Mouse (Mus musculus) neural tube, embryonic 14.5 days (tissue): Measurements from ENCODE around the gene Emx1. TPM values are rescaled to one million over a fixed set of nuclear protein-coding genes. Genes with fewer than 3 reads are reported as not detected.
"Not testable (repeated sequence)": the region's sequence is repeated elsewhere in the genome, so short reads cannot be mapped to it uniquely, and the experiment has no call there.

Source experiments
- ATAC-seq: fragments of 200-750 bp; cut with Nextera tagmentation; 2 replicates; pipeline ENCODE4 v1.8.0; 2017; ENCODE audit warnings: low read depth, mild to moderate bottlenecking, moderate TSS enrichment, moderate library complexity
- H3K27ac ChIP-seq: fragments of 300-500 bp; sonication (generic); 2 replicates; pipeline ENCODE4 v1.5.1; 2014; ENCODE audit warnings: low read depth, mild to moderate bottlenecking, control low read depth, low read length, moderate library complexity, mixed read lengths
- H3K27me3 ChIP-seq: fragments of 300-500 bp; sonication (generic); 2 replicates; pipeline ENCODE4 v1.6.1; 2014; ENCODE audit warnings: low read length; ENCODE audit not compliant: control insufficient read depth, insufficient read depth
- H3K36me3 ChIP-seq: fragments of 300-500 bp; sonication (generic); 2 replicates; pipeline ENCODE4 v1.6.1; 2014; ENCODE audit warnings: low read length, mixed read lengths; ENCODE audit not compliant: control insufficient read depth, insufficient read depth
- H3K4me1 ChIP-seq: fragments of 300-500 bp; sonication (generic); 2 replicates; pipeline ENCODE4 v1.6.1; 2014; ENCODE audit warnings: low read length; ENCODE audit not compliant: control insufficient read depth, insufficient read depth
- H3K4me2 ChIP-seq: fragments of 300-500 bp; sonication (generic); 2 replicates; pipeline ENCODE4 v1.6.1; 2014; ENCODE audit warnings: mild to moderate bottlenecking, low read depth, low read length, control low read depth
- H3K4me3 ChIP-seq: fragments of 300-500 bp; sonication (generic); 2 replicates; pipeline ENCODE4 v1.5.1; 2014; ENCODE audit warnings: low read depth, low read length, control low read depth, mixed read lengths
- H3K9ac ChIP-seq: fragments of 300-500 bp; sonication (generic); replicated peaks from 2 replicates; pipeline ENCODE4 v1.6.1; 2014; ENCODE audit warnings: low read depth, mild to moderate bottlenecking, control low read depth, low read length, mixed read lengths
- H3K9me3 ChIP-seq: fragments of 300-500 bp; sonication (generic); 2 replicates; pipeline ENCODE4 v1.6.1; 2016; ENCODE audit warnings: low read length; ENCODE audit not compliant: control insufficient read depth
- WGBS: fragments of 180-500 bp; shearing (Covaris S2); extraction: QIAGEN DNeasy Blood & Tissue Kit; methylation state at CpG from one replicate; pipeline ENCODE4 v1.1.7; 2014; 5-methylcytosine and 5-hydroxymethylcytosine counted together
- polyA plus RNA-seq: library from polyadenylated mRNA; unstranded; fragments of >200 nt; fragmentation: Nextera tagmentation; extraction: Ambion mirVana; gene quantifications from 2 replicates; pipeline ENCODE4 v1.2.1, GENCODE M21; 2014

Gene Emx1
- polyA plus RNA-seq, 1 experiment from 2014 or later, result not detected

DNA sequence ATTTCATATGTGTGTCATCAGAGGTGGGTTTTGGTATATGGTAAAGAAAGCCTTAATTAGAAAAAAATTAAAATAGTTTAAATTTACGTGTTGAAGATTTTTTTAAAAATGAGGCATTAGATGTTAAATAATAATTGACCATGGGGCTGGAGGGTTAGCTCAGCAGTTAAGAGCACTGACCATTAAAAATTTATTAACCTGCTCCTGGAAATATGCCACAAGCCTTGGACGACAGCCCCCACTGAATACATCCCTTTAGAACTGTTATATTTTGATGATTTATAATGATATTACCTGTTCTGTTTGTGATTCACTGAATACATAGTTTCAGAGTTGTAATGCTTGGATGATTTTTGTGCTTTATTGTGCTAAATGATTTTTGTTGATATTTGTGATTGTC lies 30.7 kb upstream of the Emx1 start:
- not testable (repeated sequence) for H3K4me3 ChIP-seq, H3K9ac ChIP-seq, H3K27me3 ChIP-seq, H3K27ac ChIP-seq, H3K4me2 ChIP-seq, H3K36me3 ChIP-seq, ATAC-seq, H3K4me1 ChIP-seq, H3K9me3 ChIP-seq
- WGBS, result 73% methylated on average over 2 of the region's 2 CpGs

DNA sequence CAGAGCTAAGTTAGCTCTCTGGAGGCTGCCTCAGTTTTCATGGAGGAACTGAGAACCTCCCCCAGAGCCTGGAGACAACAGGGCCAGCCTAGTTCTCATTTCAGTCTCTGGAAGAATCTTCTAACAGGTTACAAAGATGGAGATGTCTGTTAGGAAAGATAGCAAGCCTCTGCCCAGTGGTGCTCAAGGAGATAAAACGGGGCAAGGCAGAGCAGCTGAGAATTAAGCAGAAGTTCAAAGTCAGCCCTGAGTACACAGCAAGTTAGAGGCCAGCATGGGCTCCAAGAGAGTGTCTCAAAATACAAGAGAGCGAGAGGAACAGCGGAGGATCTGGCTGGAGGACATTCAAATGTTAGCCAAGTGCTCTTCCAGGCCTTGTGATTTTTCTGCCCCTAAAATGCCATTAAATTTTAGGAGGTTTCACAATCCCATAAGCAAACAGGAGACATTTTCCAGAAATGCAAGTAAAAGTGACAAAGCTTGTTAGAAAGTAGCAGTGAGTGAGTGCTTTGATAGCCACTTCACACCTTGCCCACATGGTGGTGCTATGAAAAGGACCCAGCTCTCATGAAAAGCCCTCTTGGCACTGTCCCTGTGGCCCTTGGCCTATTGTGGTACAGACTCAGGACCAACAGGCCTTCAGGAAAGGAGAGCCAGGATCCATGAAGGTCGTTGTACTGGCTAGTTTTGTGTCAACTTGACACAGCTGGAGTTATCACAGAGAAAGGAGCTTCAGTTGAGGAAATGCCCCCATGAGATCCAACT lies 29.0 kb upstream of the Emx1 start:
- WGBS, result 75% methylated on average over 4 of the region's 4 CpGs
- not testable (repeated sequence) for H3K4me3 ChIP-seq, H3K27me3 ChIP-seq, H3K9me3 ChIP-seq, H3K4me1 ChIP-seq, H3K4me2 ChIP-seq, H3K36me3 ChIP-seq, ATAC-seq, H3K27ac ChIP-seq, H3K9ac ChIP-seq

- not testable (repeated sequence) for H3K4me2 ChIP-seq, H3K27me3 ChIP-seq, H3K36me3 ChIP-seq, H3K9ac ChIP-seq, H3K9me3 ChIP-seq, H3K4me3 ChIP-seq, H3K4me1 ChIP-seq, H3K27ac ChIP-seq
- ATAC-seq, result peak; percentile 49; the same call in 1 of the 2 replicates
- 21% methylated on average over 6 of the region's 6 CpGs for WGBS
Observed at GRCm38 (mm10) chr6:85159092-85159760, 28.0 kb upstream of the Emx1 start.

- no peaks in the 10 kb centered on the region for H3K4me1 ChIP-seq
- H3K9me3 ChIP-seq, result no peaks in the 10 kb centered on the region
- no peak overlapping the region for H3K4me3 ChIP-seq
- WGBS, result 47% methylated on average over 4 of the region's 4 CpGs
- H3K27me3 ChIP-seq, result no peaks in the 10 kb centered on the region
- no peak for ATAC-seq
- no peak overlapping the region for H3K27ac ChIP-seq
- no peak overlapping the region for H3K9ac ChIP-seq
- no peak overlapping the region for H3K4me2 ChIP-seq
- H3K36me3 ChIP-seq, result no peaks in the 10 kb centered on the region
Observed at GRCm38 (mm10) chr6:85160201-85160923, 26.9 kb upstream of the Emx1 start.

- H3K9me3 ChIP-seq, result no peaks in the 10 kb centered on the region
- H3K27me3 ChIP-seq, result no peaks in the 10 kb centered on the region
- H3K4me2 ChIP-seq, result no peak overlapping the region
- H3K4me3 ChIP-seq, result no peak overlapping the region
- WGBS, result 45% methylated on average over 11 of the region's 11 CpGs
- no peaks in the 10 kb centered on the region for H3K36me3 ChIP-seq
- no peaks in the 10 kb centered on the region for H3K4me1 ChIP-seq
- no peak; the same call in 1 of the 2 replicates for ATAC-seq
- H3K9ac ChIP-seq, result no peak overlapping the region
- H3K27ac ChIP-seq, result no peak overlapping the region
Observed at GRCm38 (mm10) chr6:85165440-85165921, 21.8 kb upstream of the Emx1 start.

DNA sequence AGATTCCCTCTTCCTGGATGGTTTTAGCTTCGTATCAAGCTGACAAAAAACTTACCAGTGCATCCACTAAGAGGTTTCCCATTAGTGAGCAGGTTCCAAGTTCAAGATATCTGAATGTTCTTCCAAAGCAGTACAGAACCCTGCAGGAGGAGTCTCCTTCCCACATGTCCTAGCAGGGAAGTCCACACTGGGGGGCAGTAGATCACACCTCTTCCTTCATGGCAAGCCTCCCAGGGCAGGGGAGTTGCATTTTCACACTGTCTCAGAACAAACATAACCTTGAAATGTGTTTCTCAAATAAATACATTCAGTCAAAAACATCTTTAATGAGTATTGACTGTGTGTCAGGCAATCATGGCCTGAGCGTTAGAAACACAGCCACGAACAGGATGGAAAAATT lies 7.7 kb upstream of the Emx1 start:
- no peak overlapping the region for H3K4me2 ChIP-seq
- H3K9ac ChIP-seq, result no peak overlapping the region
- H3K27me3 ChIP-seq, result peaks cover 7% of the 10 kb centered on the region
- no peak overlapping the region for H3K4me3 ChIP-seq
- H3K9me3 ChIP-seq, result no peaks in the 10 kb centered on the region
- no peak overlapping the region for H3K27ac ChIP-seq
- WGBS, result 80% methylated on average over 3 of the region's 3 CpGs
- no peaks in the 10 kb centered on the region for H3K36me3 ChIP-seq
- no peak for ATAC-seq
- H3K4me1 ChIP-seq, result no peaks in the 10 kb centered on the region

DNA sequence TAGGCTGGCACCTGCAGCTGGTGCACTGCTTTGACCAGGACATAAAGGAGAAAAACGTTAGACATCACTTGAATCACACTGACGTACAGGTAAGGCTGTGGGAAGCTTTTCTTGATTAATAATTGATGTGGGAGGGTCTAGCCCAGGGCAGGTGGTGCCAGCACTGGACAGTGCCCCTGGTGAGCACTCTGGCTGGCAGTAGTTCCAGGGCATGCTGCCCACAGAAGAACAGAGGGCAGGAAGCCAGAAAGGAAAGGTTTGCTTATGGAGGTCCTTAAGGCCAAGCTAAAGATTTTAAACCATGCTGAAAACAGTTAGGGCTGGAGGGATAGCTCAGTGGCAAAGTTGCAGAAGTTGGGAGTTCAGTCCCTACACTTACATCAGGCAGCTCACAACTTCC lies 7.2 kb upstream of the Emx1 start:
- 70% methylated on average over 2 of the region's 2 CpGs for WGBS
- Histone ChIP-seq H3K27ac (no peak overlapping the region), H3K9ac (no peak overlapping the region), H3K27me3 (peaks cover 8% of the 10 kb centered on the region), H3K4me3 (no peak overlapping the region), H3K4me2 (no peak overlapping the region), H3K9me3 (no peaks in the 10 kb centered on the region), H3K36me3 (no peaks in the 10 kb centered on the region), H3K4me1 (no peaks in the 10 kb centered on the region)
- ATAC-seq, result no peak

GRCm38 (mm10) chr6:85183951-85184350 lies 3.3 kb upstream of the Emx1 start:
- no peak overlapping the region for H3K27ac ChIP-seq
- H3K27me3 ChIP-seq, result peaks cover 19% of the 10 kb centered on the region
- no peak for ATAC-seq
- peaks cover 11% of the 10 kb centered on the region for H3K4me1 ChIP-seq
- no peaks in the 10 kb centered on the region for H3K9me3 ChIP-seq
- no peaks in the 10 kb centered on the region for H3K36me3 ChIP-seq
- no peak overlapping the region for H3K4me2 ChIP-seq
- 47% methylated on average over 3 of the region's 3 CpGs for WGBS
- no peak overlapping the region for H3K4me3 ChIP-seq
- no peak overlapping the region for H3K9ac ChIP-seq
